Mouse (Mus musculus): ENCODE measurements at regions not wholly inside any gene's neighbourhood (a gene's known extent, or its start where the extent isn't known, plus 50 kb on each side); places are given as distances from the start of the nearest gene placed in this dataset.

DNA sequence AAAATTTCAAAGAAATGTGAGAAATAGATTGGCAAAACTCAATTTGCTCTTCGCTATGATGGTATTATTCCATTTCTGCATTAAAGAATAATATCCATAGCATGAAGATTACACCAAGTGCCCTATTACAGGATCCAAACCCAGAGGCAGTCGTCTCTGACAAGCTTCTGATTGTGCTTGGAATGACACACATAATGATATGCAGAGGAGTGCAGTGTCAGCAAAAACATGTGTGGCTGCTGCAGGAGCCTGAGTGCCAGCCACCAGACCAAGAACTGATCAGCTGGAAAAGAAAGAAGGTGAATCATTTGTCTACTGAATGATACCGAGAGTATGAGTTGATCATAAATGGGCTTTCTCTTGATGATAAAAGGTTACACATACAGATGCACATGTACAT is 137.3 kb downstream of the Il15 start:
- Histone ChIP-seq H3K4me3 (no peak overlapping the region), H3K36me3 (no peaks in the 10 kb centered on the region), H3K4me1 (replicated peaks) (no peaks in the 10 kb centered on the region; the same call in 1 of the 2 replicates), H3K27me3 (no peaks in the 10 kb centered on the region), H3K4me2 (no peak overlapping the region), H3K27ac (replicated peaks) (no peak overlapping the region), H3K9me3 (no peaks in the 10 kb centered on the region), H3K9ac (no peak overlapping the region)
- ATAC-seq (ENCODE audit: low read depth), result peak; percentile 43; the same call in 1 of the 2 replicates
- WGBS, result 69% methylated on average over 3 of the region's 3 CpGs

GRCm38 (mm10) chr8:82262196-82262595 is 140.8 kb downstream of the Il15 start:
- no peak overlapping the region for H3K4me2 ChIP-seq
- no peaks in the 10 kb centered on the region for H3K27me3 ChIP-seq
- ATAC-seq (ENCODE audit: low read depth), result no peak
- no peaks in the 10 kb centered on the region for H3K36me3 ChIP-seq
- 58% methylated on average over 4 of the region's 4 CpGs for WGBS
- H3K27ac ChIP-seq (replicated peaks), result no peak overlapping the region
- H3K9ac ChIP-seq, result no peak overlapping the region
- H3K9me3 ChIP-seq, result no peaks in the 10 kb centered on the region
- H3K4me3 ChIP-seq, result no peak overlapping the region
- no peaks in the 10 kb centered on the region; the same call in 1 of the 2 replicates for H3K4me1 ChIP-seq (replicated peaks)

GRCm38 (mm10) chr8:82260613-82261012 is 142.4 kb downstream of the Il15 start:
- 83% methylated on average over 1 of the region's 1 CpGs for WGBS
- no peak overlapping the region for H3K4me2 ChIP-seq
- H3K27me3 ChIP-seq, result no peaks in the 10 kb centered on the region
- no peak overlapping the region for H3K9ac ChIP-seq
- H3K27ac ChIP-seq (replicated peaks), result no peak overlapping the region
- H3K36me3 ChIP-seq, result no peaks in the 10 kb centered on the region
- no peaks in the 10 kb centered on the region for H3K9me3 ChIP-seq
- no peak overlapping the region for H3K4me3 ChIP-seq
- ATAC-seq (ENCODE audit: low read depth), result no peak
- H3K4me1 ChIP-seq (replicated peaks), result no peaks in the 10 kb centered on the region; the same call in 1 of the 2 replicates

- H3K4me2 ChIP-seq, result no peak overlapping the region
- no peak overlapping the region for H3K9ac ChIP-seq
- WGBS, result 84% methylated on average over 2 of the region's 2 CpGs
Measured at GRCm38 (mm10) chr8:82255815-82256214, 147.2 kb downstream of the Il15 start.

GRCm38 (mm10) chr8:82252406-82252805 is 150.6 kb downstream of the Il15 start:
- no peak overlapping the region for H3K4me2 ChIP-seq
- no peaks in the 10 kb centered on the region for H3K4me1 ChIP-seq (replicated peaks)
- no peaks in the 10 kb centered on the region for H3K36me3 ChIP-seq
- no peak overlapping the region for H3K27ac ChIP-seq (replicated peaks)
- no peak for ATAC-seq (ENCODE audit: low read depth)
- no peak overlapping the region for H3K9ac ChIP-seq
- no peak overlapping the region for H3K4me3 ChIP-seq
- no peaks in the 10 kb centered on the region for H3K9me3 ChIP-seq
- no peaks in the 10 kb centered on the region for H3K27me3 ChIP-seq

More at GRCm38 (mm10) chr8:82255815-82256214, 147.2 kb downstream of the Il15 start:
- Histone ChIP-seq H3K4me3 (no peak overlapping the region), H3K27ac (replicated peaks) (no peak overlapping the region), H3K9me3 (no peaks in the 10 kb centered on the region), H3K27me3 (no peaks in the 10 kb centered on the region), H3K4me1 (replicated peaks) (no peaks in the 10 kb centered on the region), H3K36me3 (no peaks in the 10 kb centered on the region)
- ATAC-seq (ENCODE audit: low read depth), result no peak

- Histone ChIP-seq H3K4me3 (no peak overlapping the region), H3K9ac (no peak overlapping the region), H3K36me3 (no peaks in the 10 kb centered on the region), H3K9me3 (no peaks in the 10 kb centered on the region), H3K4me1 (replicated peaks) (no peaks in the 10 kb centered on the region), H3K27me3 (no peaks in the 10 kb centered on the region), H3K4me2 (no peak overlapping the region), H3K27ac (replicated peaks) (no peak overlapping the region)
- ATAC-seq (ENCODE audit: low read depth), result no peak
- WGBS, result 89% methylated on average over 3 of the region's 3 CpGs
Measured at GRCm38 (mm10) chr8:82249841-82250577, 153.0 kb downstream of the Il15 start.

DNA sequence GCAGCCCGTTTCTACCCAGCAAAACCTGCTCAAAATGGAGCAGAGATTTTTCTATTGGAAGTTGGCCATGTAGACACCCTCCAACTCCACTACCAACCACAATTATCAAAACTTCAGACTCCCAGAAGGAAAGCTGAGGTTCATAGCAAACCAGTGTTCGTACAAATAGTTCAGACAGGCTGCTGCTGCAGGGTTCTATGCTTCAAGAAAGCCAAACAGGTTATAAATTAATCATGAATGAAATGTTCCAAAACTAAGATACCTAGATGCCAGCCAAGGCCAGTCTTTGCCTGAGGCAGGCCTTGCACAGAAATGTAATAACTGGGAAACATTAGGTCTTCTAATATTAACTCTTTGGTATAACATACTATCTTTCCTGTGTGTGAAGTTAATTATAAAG is 158.9 kb downstream of the Il15 start:
- Histone ChIP-seq H3K27me3 (no peaks in the 10 kb centered on the region), H3K9me3 (no peaks in the 10 kb centered on the region), H3K4me1 (replicated peaks) (no peaks in the 10 kb centered on the region), H3K4me3 (no peak overlapping the region), H3K27ac (replicated peaks) (no peak overlapping the region), H3K4me2 (no peak overlapping the region), H3K36me3 (no peaks in the 10 kb centered on the region), H3K9ac (no peak overlapping the region)
- WGBS, result 75% methylated on average over 2 of the region's 2 CpGs
- ATAC-seq (ENCODE audit: low read depth), result no peak

DNA sequence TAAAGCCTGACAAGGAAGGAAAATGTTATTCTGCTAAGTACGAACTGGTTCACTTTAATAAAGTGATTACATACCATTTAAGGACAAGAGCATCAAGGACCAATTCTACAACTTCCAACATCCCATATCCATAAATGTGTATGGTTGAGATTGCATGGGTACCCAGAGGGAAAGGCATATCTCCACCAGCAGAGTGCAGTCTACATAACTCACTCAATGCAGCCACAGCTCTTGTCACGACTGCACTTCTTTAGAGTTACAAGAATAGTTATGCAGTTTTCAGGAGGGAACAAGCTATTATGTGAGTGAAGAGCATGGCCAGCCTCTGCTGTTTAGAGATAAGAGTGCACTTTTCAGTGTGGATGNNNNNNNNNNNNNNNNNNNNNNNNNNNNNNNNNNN is 173.1 kb downstream of the Il15 start:
- H3K27ac ChIP-seq (replicated peaks), result no peak overlapping the region
- H3K4me3 ChIP-seq, result no peak overlapping the region
- no peaks in the 10 kb centered on the region for H3K4me1 ChIP-seq (replicated peaks)
- no peaks in the 10 kb centered on the region for H3K9me3 ChIP-seq
- no peaks in the 10 kb centered on the region for H3K36me3 ChIP-seq
- H3K27me3 ChIP-seq, result no peaks in the 10 kb centered on the region
- H3K4me2 ChIP-seq, result no peak overlapping the region
- ATAC-seq (ENCODE audit: low read depth), result no peak
- 75% methylated on average over 2 of the region's 2 CpGs for WGBS
- no peak overlapping the region for H3K9ac ChIP-seq

DNA sequence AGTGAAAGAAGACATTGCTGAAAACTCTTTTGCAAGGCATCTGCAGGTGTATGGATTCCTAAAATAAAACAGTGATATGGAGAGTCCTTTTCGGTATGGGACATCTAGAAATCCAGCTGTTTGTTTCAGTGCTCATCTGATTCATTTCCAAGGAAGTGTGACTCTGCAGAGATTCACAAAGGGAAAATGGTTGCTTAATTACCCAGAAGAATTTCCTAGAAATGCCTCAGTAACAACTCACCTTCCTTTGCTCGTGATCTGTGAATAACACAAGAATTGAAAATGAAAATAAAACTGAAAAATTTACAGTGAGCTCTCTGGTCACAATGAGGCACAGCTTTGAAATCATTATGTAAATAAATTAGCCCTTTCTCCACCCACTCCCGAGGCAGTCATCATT is 201.3 kb downstream of the Il15 start:
- H3K27me3 ChIP-seq, result no peaks in the 10 kb centered on the region
- H3K9ac ChIP-seq, result no peak overlapping the region
- H3K4me2 ChIP-seq, result no peak overlapping the region
- H3K36me3 ChIP-seq, result no peaks in the 10 kb centered on the region
- no peaks in the 10 kb centered on the region for H3K9me3 ChIP-seq
- no peak for ATAC-seq (ENCODE audit: low read depth)
- H3K4me3 ChIP-seq, result no peak overlapping the region
- H3K27ac ChIP-seq (replicated peaks), result no peak overlapping the region
- peaks cover 11% of the 10 kb centered on the region; the same call in 1 of the 2 replicates for H3K4me1 ChIP-seq (replicated peaks)
- 38% methylated on average over 3 of the region's 3 CpGs for WGBS

- H3K4me2 ChIP-seq, result no peak overlapping the region
- peaks cover 11% of the 10 kb centered on the region; the same call in 1 of the 2 replicates for H3K4me1 ChIP-seq (replicated peaks)
- ATAC-seq (ENCODE audit: low read depth), result no peak
- 93% methylated on average over 3 of the region's 3 CpGs for WGBS
- no peak overlapping the region for H3K9ac ChIP-seq
- H3K27me3 ChIP-seq, result no peaks in the 10 kb centered on the region
- no peak overlapping the region for H3K27ac ChIP-seq (replicated peaks)
- no peaks in the 10 kb centered on the region for H3K36me3 ChIP-seq
- H3K9me3 ChIP-seq, result no peaks in the 10 kb centered on the region
- no peak overlapping the region for H3K4me3 ChIP-seq
Measured at GRCm38 (mm10) chr8:82200176-82200575, 202.8 kb downstream of the Il15 start.

GRCm38 (mm10) chr8:82196504-82196903 is 206.5 kb downstream of the Il15 start:
- WGBS, result 73% methylated on average over 3 of the region's 3 CpGs
- no peak overlapping the region for H3K4me2 ChIP-seq
- no peaks in the 10 kb centered on the region for H3K27me3 ChIP-seq
- no peaks in the 10 kb centered on the region for H3K9me3 ChIP-seq
- H3K27ac ChIP-seq (replicated peaks), result no peak overlapping the region
- 0 out of 2 replicates have a peak, but pooled peaks cover 2% of the 10 kb centered on the region for H3K4me1 ChIP-seq (replicated peaks)
- H3K9ac ChIP-seq, result no peak overlapping the region
- H3K36me3 ChIP-seq, result no peaks in the 10 kb centered on the region
- ATAC-seq (ENCODE audit: low read depth), result no peak
- no peak overlapping the region for H3K4me3 ChIP-seq

DNA sequence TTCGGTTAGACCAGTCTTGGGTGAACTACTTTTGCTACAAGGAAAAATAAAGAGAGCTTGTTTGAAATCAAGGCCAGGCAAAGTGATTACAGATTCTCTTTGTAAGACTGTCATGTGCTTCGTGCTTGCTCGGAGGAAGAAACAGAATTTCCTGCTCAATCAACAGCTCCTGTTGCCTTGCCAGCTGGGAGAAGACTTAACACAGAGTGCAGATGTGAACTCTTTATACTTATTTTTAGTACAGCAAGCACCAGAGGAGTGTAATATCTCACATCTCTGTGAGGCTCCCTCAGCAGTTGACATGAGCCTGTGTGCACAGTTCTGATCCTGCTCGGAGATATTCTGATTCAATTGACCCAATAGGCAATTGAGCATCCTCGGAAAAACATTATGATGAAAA is 207.9 kb downstream of the Il15 start:
- no peaks in the 10 kb centered on the region for H3K27me3 ChIP-seq
- no peak overlapping the region for H3K9ac ChIP-seq
- no peak overlapping the region for H3K27ac ChIP-seq (replicated peaks)
- WGBS, result 81% methylated on average over 5 of the region's 5 CpGs
- no peaks in the 10 kb centered on the region for H3K9me3 ChIP-seq
- no peak overlapping the region for H3K4me2 ChIP-seq
- no peak overlapping the region for H3K4me3 ChIP-seq
- no peaks in the 10 kb centered on the region for H3K4me1 ChIP-seq (replicated peaks)
- ATAC-seq (ENCODE audit: low read depth), result no peak
- H3K36me3 ChIP-seq, result no peaks in the 10 kb centered on the region

DNA sequence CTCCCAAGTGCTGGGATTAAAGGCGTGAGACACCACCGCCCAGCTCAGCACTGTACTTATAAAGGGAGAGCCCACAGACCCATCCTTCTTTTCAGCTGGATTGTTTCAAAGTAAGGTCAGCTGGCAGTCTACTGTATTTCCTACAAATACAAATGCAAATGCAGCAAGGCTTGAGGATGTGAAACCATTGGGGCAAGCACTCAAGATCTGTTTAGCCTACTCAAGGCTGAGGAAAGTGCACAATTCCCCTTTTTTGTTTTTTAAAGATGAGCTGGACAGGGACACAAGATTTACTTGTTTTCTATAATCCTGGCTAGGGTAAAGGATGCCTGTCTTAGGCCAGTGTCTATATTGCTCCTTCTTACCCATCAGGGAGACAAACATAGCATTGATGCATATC is 212.0 kb downstream of the Il15 start:
- H3K9me3 ChIP-seq, result no peaks in the 10 kb centered on the region
- H3K4me2 ChIP-seq, result no peak overlapping the region
- ATAC-seq (ENCODE audit: low read depth), result no peak
- H3K4me3 ChIP-seq, result no peak overlapping the region
- H3K4me1 ChIP-seq (replicated peaks), result no peaks in the 10 kb centered on the region
- H3K27me3 ChIP-seq, result no peaks in the 10 kb centered on the region
- H3K27ac ChIP-seq (replicated peaks), result no peak overlapping the region
- H3K9ac ChIP-seq, result no peak overlapping the region
- WGBS, result 95% methylated on average over 2 of the region's 2 CpGs
- H3K36me3 ChIP-seq, result no peaks in the 10 kb centered on the region

Data from neural tube, embryonic 13.5 days (tissue).